Mouse (Mus musculus): ENCODE measurements around the gene Slc22a2. TPM values are rescaled to one million over a fixed set of nuclear protein-coding genes. Genes with fewer than 3 reads are reported as not detected.

Slc22a2 gene
- total RNA-seq, 2 experiments from 2014 or later, result 0.98 to 1.3 TPM

GRCm38 (mm10) chr17:12639585-12639984, 55.7 kb downstream of the Slc22a2 start:
- intact Hi-C loops (cut with DNase I), result no loop called here
- DNase-seq (ENCODE audit: extremely low spot score in 1 of 2, low spot score in 2 of 2), result no peak
- TF ChIP-seq CTCF (IDR thresholded peaks at IDR 0.05), result peak; percentile 3

GRCm38 (mm10) chr17:12641087-12641486, 57.2 kb downstream of the Slc22a2 start:
- no peak for DNase-seq (ENCODE audit: extremely low spot score in 1 of 2, low spot score in 2 of 2)
- H3K27ac ChIP-seq, result no peak overlapping the region
- intact Hi-C loops (cut with DNase I), result no loop called here
- TF ChIP-seq CTCF (IDR thresholded peaks at IDR 0.05), result no peak
- no peak overlapping the region for H3K4me3 ChIP-seq

More at GRCm38 (mm10) chr17:12639585-12639984, 55.7 kb downstream of the Slc22a2 start:
- Histone ChIP-seq H3K4me3 (no peak overlapping the region), H3K27ac (no peak overlapping the region)

GRCm38 (mm10) chr17:12645461-12645860, 61.5 kb downstream of the Slc22a2 start:
- no peak overlapping the region for H3K4me3 ChIP-seq
- H3K27ac ChIP-seq, result no peak overlapping the region
- intact Hi-C loops (cut with DNase I), result no loop called here
- DNase-seq (ENCODE audit: extremely low spot score in 1 of 2, low spot score in 2 of 2), result no peak
- no peak for TF ChIP-seq CTCF (IDR thresholded peaks at IDR 0.05)

GRCm38 (mm10) chr17:12652604-12653003, 68.7 kb downstream of the Slc22a2 start:
- no peak for TF ChIP-seq CTCF (IDR thresholded peaks at IDR 0.05)
- intact Hi-C loops (cut with DNase I), result no loop called here
- no peak overlapping the region; the same call in none of the 2 replicates for H3K27ac ChIP-seq
- no peak overlapping the region for H3K4me3 ChIP-seq
- no peak for DNase-seq (ENCODE audit: extremely low spot score in 1 of 2, low spot score in 2 of 2)

GRCm38 (mm10) chr17:12654061-12654460, 70.1 kb downstream of the Slc22a2 start:
- Histone ChIP-seq H3K27ac (peak overlapping the region; percentile 71; the same call in 1 of the 2 replicates), H3K4me3 (no peak overlapping the region)
- DNase-seq (ENCODE audit: extremely low spot score in 1 of 2, low spot score in 2 of 2), result no peak
- intact Hi-C loops (cut with DNase I), result no loop called here
- no peak for TF ChIP-seq CTCF (IDR thresholded peaks at IDR 0.05)

GRCm38 (mm10) chr17:12655826-12656225, 71.9 kb downstream of the Slc22a2 start:
- H3K4me3 ChIP-seq, result no peak overlapping the region
- no peak for TF ChIP-seq CTCF (IDR thresholded peaks at IDR 0.05)
- no peak overlapping the region for H3K27ac ChIP-seq
- intact Hi-C loops (cut with DNase I), result no loop called here
- DNase-seq (ENCODE audit: extremely low spot score in 1 of 2, low spot score in 2 of 2), result no peak

GRCm38 (mm10) chr17:12658784-12659183, 74.9 kb downstream of the Slc22a2 start:
- no peak overlapping the region for H3K4me3 ChIP-seq
- TF ChIP-seq CTCF (IDR thresholded peaks at IDR 0.05), result no peak
- H3K27ac ChIP-seq, result no peak overlapping the region
- intact Hi-C loops (cut with DNase I), result no loop called here
- DNase-seq (ENCODE audit: extremely low spot score in 1 of 2, low spot score in 2 of 2), result no peak

GRCm38 (mm10) chr17:12659233-12659632, 75.3 kb downstream of the Slc22a2 start:
- Histone ChIP-seq H3K27ac (no peak overlapping the region), H3K4me3 (no peak overlapping the region)
- no peak for DNase-seq (ENCODE audit: extremely low spot score in 1 of 2, low spot score in 2 of 2)
- intact Hi-C loops (cut with DNase I), result no loop called here
- TF ChIP-seq CTCF (IDR thresholded peaks at IDR 0.05), result no peak

- intact Hi-C loops (cut with DNase I), result loop anchor here (1.0 kb wide), 2 partner anchors 126 to 244 kb away; no protein-coding TSS in a partner anchor
- TF ChIP-seq CTCF (IDR thresholded peaks at IDR 0.05), result peak; percentile 77
- no peak overlapping the region for H3K27ac ChIP-seq
- DNase-seq (ENCODE audit: extremely low spot score in 1 of 2, low spot score in 2 of 2), result no peak
- H3K4me3 ChIP-seq, result no peak overlapping the region
Observed at GRCm38 (mm10) chr17:12660572-12661260, 76.8 kb downstream of the Slc22a2 start.

GRCm38 (mm10) chr17:12664156-12664555, 80.2 kb downstream of the Slc22a2 start:
- intact Hi-C loops (cut with DNase I), result no loop called here
- H3K27ac ChIP-seq, result no peak overlapping the region
- H3K4me3 ChIP-seq, result no peak overlapping the region
- DNase-seq (ENCODE audit: extremely low spot score in 1 of 2, low spot score in 2 of 2), result no peak
- no peak for TF ChIP-seq CTCF (IDR thresholded peaks at IDR 0.05)

GRCm38 (mm10) chr17:12668478-12669362, 84.8 kb downstream of the Slc22a2 start:
- Histone ChIP-seq H3K4me3 (no peak overlapping the region), H3K27ac (no peak overlapping the region)
- DNase-seq (ENCODE audit: extremely low spot score in 1 of 2, low spot score in 2 of 2), result no peak
- intact Hi-C loops (cut with DNase I), result no loop called here
- TF ChIP-seq CTCF (IDR thresholded peaks at IDR 0.05), result no peak

GRCm38 (mm10) chr17:12669363-12669679, 85.4 kb downstream of the Slc22a2 start:
- TF ChIP-seq CTCF (IDR thresholded peaks at IDR 0.05), result no peak

More at GRCm38 (mm10) chr17:12669363-12669679, 85.4 kb downstream of the Slc22a2 start:
- intact Hi-C loops (cut with DNase I), result no loop called here
- Histone ChIP-seq H3K4me3 (no peak overlapping the region), H3K27ac (no peak overlapping the region)
- no peak for DNase-seq (ENCODE audit: extremely low spot score in 1 of 2, low spot score in 2 of 2)
